Mouse (Mus musculus): ENCODE measurements around the gene Sf3b2. TPM values are rescaled to one million over a fixed set of nuclear protein-coding genes. Genes with fewer than 3 reads are reported as not detected.

Sf3b2 gene
- polyA plus RNA-seq, 1 experiment from 2014 or later, result 321 TPM

- no peak overlapping the region for H3K4me3 ChIP-seq (ENCODE audit: low read depth, low read length)
- H3K4me1 ChIP-seq (ENCODE audit: control insufficient read depth, insufficient read depth, low read length), result peaks cover 6% of the 10 kb centered on the region; the same call in 1 of the 2 replicates
- peaks cover 29% of the 10 kb centered on the region for H3K36me3 ChIP-seq (ENCODE audit: control insufficient read depth, insufficient read depth, low read length)
- WGBS, result 89% methylated on average over 2 of the region's 2 CpGs
- no peak overlapping the region for H3K4me2 ChIP-seq (ENCODE audit: low read depth, low read length)
- H3K27me3 ChIP-seq (ENCODE audit: control insufficient read depth, insufficient read depth, low read length), result no peaks in the 10 kb centered on the region
- no peak overlapping the region for H3K27ac ChIP-seq (ENCODE audit: low read depth, low read length)
- H3K9me3 ChIP-seq (ENCODE audit: control insufficient read depth, low read length), result no peaks in the 10 kb centered on the region
- no peak overlapping the region for H3K9ac ChIP-seq (replicated peaks; ENCODE audit: low read depth, low read length)
- no peak for ATAC-seq (ENCODE audit: low read depth)
Measured at GRCm38 (mm10) chr19:5276531-5276930, 18.7 kb downstream of the Sf3b2 start.

GRCm38 (mm10) chr19:5275736-5276135, 19.5 kb downstream of the Sf3b2 start:
- H3K9me3 ChIP-seq (ENCODE audit: control insufficient read depth, low read length), result no peaks in the 10 kb centered on the region
- H3K9ac ChIP-seq (replicated peaks; ENCODE audit: low read depth, low read length), result no peak overlapping the region
- H3K27me3 ChIP-seq (ENCODE audit: control insufficient read depth, insufficient read depth, low read length), result no peaks in the 10 kb centered on the region
- H3K4me3 ChIP-seq (ENCODE audit: low read depth, low read length), result no peak overlapping the region
- peaks cover 13% of the 10 kb centered on the region; the same call in 1 of the 2 replicates for H3K4me1 ChIP-seq (ENCODE audit: control insufficient read depth, insufficient read depth, low read length)
- 98% methylated on average over 5 of the region's 5 CpGs for WGBS
- no peak overlapping the region for H3K27ac ChIP-seq (ENCODE audit: low read depth, low read length)
- ATAC-seq (ENCODE audit: low read depth), result no peak
- H3K36me3 ChIP-seq (ENCODE audit: control insufficient read depth, insufficient read depth, low read length), result peaks cover 29% of the 10 kb centered on the region
- no peak overlapping the region for H3K4me2 ChIP-seq (ENCODE audit: low read depth, low read length)

GRCm38 (mm10) chr19:5274641-5275040, 20.6 kb downstream of the Sf3b2 start:
- H3K27ac ChIP-seq (ENCODE audit: low read depth, low read length), result no peak overlapping the region
- peaks cover 13% of the 10 kb centered on the region; the same call in 1 of the 2 replicates for H3K4me1 ChIP-seq (ENCODE audit: control insufficient read depth, insufficient read depth, low read length)
- no peak overlapping the region for H3K4me3 ChIP-seq (ENCODE audit: low read depth, low read length)
- peaks cover 24% of the 10 kb centered on the region for H3K36me3 ChIP-seq (ENCODE audit: control insufficient read depth, insufficient read depth, low read length)
- no peaks in the 10 kb centered on the region for H3K27me3 ChIP-seq (ENCODE audit: control insufficient read depth, insufficient read depth, low read length)
- 92% methylated on average over 13 of the region's 13 CpGs for WGBS
- no peaks in the 10 kb centered on the region for H3K9me3 ChIP-seq (ENCODE audit: control insufficient read depth, low read length)
- no peak for ATAC-seq (ENCODE audit: low read depth)
- no peak overlapping the region for H3K4me2 ChIP-seq (ENCODE audit: low read depth, low read length)
- H3K9ac ChIP-seq (replicated peaks; ENCODE audit: low read depth, low read length), result no peak overlapping the region

GRCm38 (mm10) chr19:5273916-5274315, 21.3 kb downstream of the Sf3b2 start:
- H3K4me2 ChIP-seq (ENCODE audit: low read depth, low read length), result peak overlapping the region; percentile 94; the same call in 1 of the 2 replicates
- H3K4me3 ChIP-seq (ENCODE audit: low read depth, low read length), result no peak overlapping the region
- peaks cover 23% of the 10 kb centered on the region for H3K36me3 ChIP-seq (ENCODE audit: control insufficient read depth, insufficient read depth, low read length)
- H3K27me3 ChIP-seq (ENCODE audit: control insufficient read depth, insufficient read depth, low read length), result no peaks in the 10 kb centered on the region
- H3K27ac ChIP-seq (ENCODE audit: low read depth, low read length), result peak overlapping the region; percentile 87
- WGBS, result 78% methylated on average over 4 of the region's 4 CpGs
- no peak overlapping the region for H3K9ac ChIP-seq (replicated peaks; ENCODE audit: low read depth, low read length)
- no peaks in the 10 kb centered on the region for H3K9me3 ChIP-seq (ENCODE audit: control insufficient read depth, low read length)
- H3K4me1 ChIP-seq (ENCODE audit: control insufficient read depth, insufficient read depth, low read length), result peaks cover 13% of the 10 kb centered on the region; the same call in 1 of the 2 replicates
- no peak for ATAC-seq (ENCODE audit: low read depth)

- no peaks in the 10 kb centered on the region for H3K27me3 ChIP-seq (ENCODE audit: control insufficient read depth, insufficient read depth, low read length)
- H3K4me2 ChIP-seq (ENCODE audit: low read depth, low read length), result peak within 1 kb of the TSS; percentile 94
- no peaks in the 10 kb centered on the region for H3K9me3 ChIP-seq (ENCODE audit: control insufficient read depth, low read length)
- WGBS, result under 1% methylated on average over 37 of the region's 97 CpGs
- peaks cover 23% of the 10 kb centered on the region for H3K36me3 ChIP-seq (ENCODE audit: control insufficient read depth, insufficient read depth, low read length)
- peaks cover 13% of the 10 kb centered on the region; the same call in 1 of the 2 replicates for H3K4me1 ChIP-seq (ENCODE audit: control insufficient read depth, insufficient read depth, low read length)
- H3K9ac ChIP-seq (replicated peaks; ENCODE audit: low read depth, low read length), result peak within 1 kb of the TSS; percentile 85
- peak; percentile 84 for ATAC-seq (ENCODE audit: low read depth)
- peak within 1 kb of the TSS; percentile 89 for H3K4me3 ChIP-seq (ENCODE audit: low read depth, low read length)
- H3K27ac ChIP-seq (ENCODE audit: low read depth, low read length), result peak within 1 kb of the TSS; percentile 87
Measured at GRCm38 (mm10) chr19:5272801-5273733, 22.2 kb downstream of the Sf3b2 start, which contains the start of gene Pacs1. Gene Pacs1, minus strand, starts transcription at chr19:5273119.

- WGBS, result 0% methylated on average over 27 of the region's 30 CpGs
- peak overlapping the region; percentile 85 for H3K9ac ChIP-seq (replicated peaks; ENCODE audit: low read depth, low read length)
- peak overlapping the region; percentile 87 for H3K27ac ChIP-seq (ENCODE audit: low read depth, low read length)
- H3K4me1 ChIP-seq (ENCODE audit: control insufficient read depth, insufficient read depth, low read length), result peaks cover 13% of the 10 kb centered on the region; the same call in 1 of the 2 replicates
- H3K36me3 ChIP-seq (ENCODE audit: control insufficient read depth, insufficient read depth, low read length), result peaks cover 16% of the 10 kb centered on the region
- peak; percentile 55 for ATAC-seq (ENCODE audit: low read depth)
- H3K4me2 ChIP-seq (ENCODE audit: low read depth, low read length), result peak overlapping the region; percentile 94
- H3K9me3 ChIP-seq (ENCODE audit: control insufficient read depth, low read length), result no peaks in the 10 kb centered on the region
- no peaks in the 10 kb centered on the region for H3K27me3 ChIP-seq (ENCODE audit: control insufficient read depth, insufficient read depth, low read length)
- H3K4me3 ChIP-seq (ENCODE audit: low read depth, low read length), result peak overlapping the region; percentile 89
Measured at GRCm38 (mm10) chr19:5272326-5272795, 22.9 kb downstream of the Sf3b2 start.

GRCm38 (mm10) chr19:5271430-5271829, 23.8 kb downstream of the Sf3b2 start:
- Histone ChIP-seq H3K9ac (replicated peaks; ENCODE audit: low read depth, low read length) (0 out of 2 replicates have a peak overlapping the region, but pooled peaks have one; percentile 85), H3K9me3 (ENCODE audit: control insufficient read depth, low read length) (no peaks in the 10 kb centered on the region), H3K27me3 (ENCODE audit: control insufficient read depth, insufficient read depth, low read length) (no peaks in the 10 kb centered on the region), H3K27ac (ENCODE audit: low read depth, low read length) (no peak overlapping the region), H3K4me3 (ENCODE audit: low read depth, low read length) (peak overlapping the region; percentile 89), H3K36me3 (ENCODE audit: control insufficient read depth, insufficient read depth, low read length) (peaks cover 15% of the 10 kb centered on the region), H3K4me2 (ENCODE audit: low read depth, low read length) (peak overlapping the region; percentile 94), H3K4me1 (ENCODE audit: control insufficient read depth, insufficient read depth, low read length) (peaks cover 13% of the 10 kb centered on the region; the same call in 1 of the 2 replicates)
- ATAC-seq (ENCODE audit: low read depth), result no peak
- 47% methylated on average over 1 of the region's 1 CpGs for WGBS

GRCm38 (mm10) chr19:5269392-5269791, 25.9 kb downstream of the Sf3b2 start:
- Histone ChIP-seq H3K9me3 (ENCODE audit: control insufficient read depth, low read length) (no peaks in the 10 kb centered on the region), H3K27ac (ENCODE audit: low read depth, low read length) (no peak overlapping the region), H3K4me1 (ENCODE audit: control insufficient read depth, insufficient read depth, low read length) (peaks cover 13% of the 10 kb centered on the region; the same call in 1 of the 2 replicates), H3K27me3 (ENCODE audit: control insufficient read depth, insufficient read depth, low read length) (no peaks in the 10 kb centered on the region), H3K9ac (replicated peaks; ENCODE audit: low read depth, low read length) (no peak overlapping the region), H3K36me3 (ENCODE audit: control insufficient read depth, insufficient read depth, low read length) (peaks cover 6% of the 10 kb centered on the region), H3K4me3 (ENCODE audit: low read depth, low read length) (no peak overlapping the region), H3K4me2 (ENCODE audit: low read depth, low read length) (no peak overlapping the region)
- ATAC-seq (ENCODE audit: low read depth), result no peak
- 87% methylated on average over 5 of the region's 5 CpGs for WGBS

- H3K9me3 ChIP-seq (ENCODE audit: control insufficient read depth, low read length), result no peaks in the 10 kb centered on the region
- H3K4me3 ChIP-seq (ENCODE audit: low read depth, low read length), result no peak overlapping the region
- no peak overlapping the region for H3K27ac ChIP-seq (ENCODE audit: low read depth, low read length)
- H3K36me3 ChIP-seq (ENCODE audit: control insufficient read depth, insufficient read depth, low read length), result peaks cover 1% of the 10 kb centered on the region; the same call in 1 of the 2 replicates
- no peaks in the 10 kb centered on the region for H3K27me3 ChIP-seq (ENCODE audit: control insufficient read depth, insufficient read depth, low read length)
- H3K4me1 ChIP-seq (ENCODE audit: control insufficient read depth, insufficient read depth, low read length), result peaks cover 13% of the 10 kb centered on the region; the same call in 1 of the 2 replicates
- 93% methylated on average over 3 of the region's 3 CpGs for WGBS
- no peak overlapping the region for H3K4me2 ChIP-seq (ENCODE audit: low read depth, low read length)
- no peak for ATAC-seq (ENCODE audit: low read depth)
- no peak overlapping the region for H3K9ac ChIP-seq (replicated peaks; ENCODE audit: low read depth, low read length)
Measured at GRCm38 (mm10) chr19:5268875-5269274, 26.4 kb downstream of the Sf3b2 start.
